Mouse (Mus musculus) intestine, embryonic 14.5 days (tissue): ENCODE data around the gene Mtfp1. TPM values are rescaled to one million over a fixed set of nuclear protein-coding genes. Genes with fewer than 3 reads are reported as not detected.
"Not testable (repeated sequence)": the region's sequence is repeated elsewhere in the genome, so short reads cannot be mapped to it uniquely, and the experiment has no call there.

Source experiments
- ATAC-seq: fragments of 200-750 bp; cut with Nextera tagmentation; replicated peaks from 2 replicates; pipeline ENCODE4 v1.8.0; 2017; ENCODE audit warnings: low read depth, moderate number of reproducible peaks, moderate TSS enrichment, moderate library complexity; ENCODE audit not compliant: low FRiP score, low TSS enrichment
- DNase-seq: peaks from one replicate; pipeline ENCODE4 v3.0.0-alpha.2; 2018; ENCODE audit warnings: low spot score
- H3K27ac ChIP-seq: fragments of 300-500 bp; sonication (generic); 2 replicates; pipeline ENCODE4 v1.5.1; 2014; ENCODE audit warnings: low read depth, mild to moderate bottlenecking, control low read depth
- H3K27me3 ChIP-seq: fragments of 300-500 bp; sonication (generic); replicated peaks from 2 replicates; pipeline ENCODE4 v1.6.1; 2014; ENCODE audit warnings: low read length, control low read depth; ENCODE audit not compliant: control insufficient read depth, insufficient read depth
- H3K36me3 ChIP-seq: fragments of 300-500 bp; sonication (generic); 2 replicates; pipeline ENCODE4 v1.6.1; 2014; ENCODE audit warnings: low read length, control low read depth; ENCODE audit not compliant: control insufficient read depth, insufficient read depth
- H3K4me1 ChIP-seq: fragments of 300-500 bp; sonication (generic); replicated peaks from 2 replicates; pipeline ENCODE4 v1.6.1; 2014; ENCODE audit warnings: low read length, control low read depth, mixed read lengths; ENCODE audit not compliant: control insufficient read depth, insufficient read depth
- H3K4me2 ChIP-seq: fragments of 300-500 bp; sonication (generic); 2 replicates; pipeline ENCODE4 v1.6.1; 2014; ENCODE audit warnings: low read length
- H3K4me3 ChIP-seq: fragments of 300-500 bp; sonication (generic); 2 replicates; pipeline ENCODE4 v1.5.1; 2014; ENCODE audit warnings: low read depth, low read length, control low read depth, mixed read lengths
- H3K9ac ChIP-seq: fragments of 300-500 bp; sonication (generic); 2 replicates; pipeline ENCODE4 v1.6.1; 2014; ENCODE audit warnings: mild to moderate bottlenecking, low read length
- H3K9me3 ChIP-seq: fragments of 300-500 bp; sonication (generic); 2 replicates; pipeline ENCODE4 v1.6.1; 2016; ENCODE audit warnings: low read length, control low read depth; ENCODE audit not compliant: control insufficient read depth
- WGBS: fragments of 180-500 bp; shearing (Covaris S2); extraction: QIAGEN DNeasy Blood & Tissue Kit; methylation state at CpG from one replicate; pipeline ENCODE4 v1.1.7; 2014; 5-methylcytosine and 5-hydroxymethylcytosine counted together
- polyA plus RNA-seq: library from polyadenylated mRNA; unstranded; fragments of >200 nt; fragmentation: Nextera tagmentation; extraction: Ambion mirVana; gene quantifications from 2 replicates; pipeline ENCODE4 v1.2.1, GENCODE M21; 2014

Gene Mtfp1
- polyA plus RNA-seq, 1 experiment from 2014 or later: 25.2 TPM

DNA sequence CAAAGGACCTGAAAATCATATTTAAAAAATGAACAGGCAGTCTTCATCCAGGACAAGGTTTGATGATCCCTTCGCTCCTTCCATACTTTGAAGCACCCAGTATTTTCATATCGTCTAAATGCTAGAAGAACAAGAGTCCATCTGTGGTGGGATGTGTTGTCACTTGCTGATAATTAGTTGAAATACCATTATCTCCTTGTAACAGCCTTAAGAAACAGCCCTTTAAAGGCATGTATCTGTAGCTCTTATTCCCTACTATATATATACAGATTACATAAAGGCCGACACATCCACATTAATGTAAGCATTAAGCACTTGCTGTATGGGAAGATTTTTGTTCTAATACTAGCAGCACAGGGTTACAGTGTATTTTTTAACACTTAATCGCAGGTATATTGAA lies 33.2 kb upstream of the Mtfp1 start:
- H3K4me2 ChIP-seq, H3K9me3 ChIP-seq, H3K4me3 ChIP-seq, H3K27ac ChIP-seq, H3K36me3 ChIP-seq, H3K9ac ChIP-seq, H3K27me3 ChIP-seq, ATAC-seq, H3K4me1 ChIP-seq, DNase-seq: not testable (repeated sequence)
- 88% methylated on average over 4 of the region's 4 CpGs for WGBS

DNA sequence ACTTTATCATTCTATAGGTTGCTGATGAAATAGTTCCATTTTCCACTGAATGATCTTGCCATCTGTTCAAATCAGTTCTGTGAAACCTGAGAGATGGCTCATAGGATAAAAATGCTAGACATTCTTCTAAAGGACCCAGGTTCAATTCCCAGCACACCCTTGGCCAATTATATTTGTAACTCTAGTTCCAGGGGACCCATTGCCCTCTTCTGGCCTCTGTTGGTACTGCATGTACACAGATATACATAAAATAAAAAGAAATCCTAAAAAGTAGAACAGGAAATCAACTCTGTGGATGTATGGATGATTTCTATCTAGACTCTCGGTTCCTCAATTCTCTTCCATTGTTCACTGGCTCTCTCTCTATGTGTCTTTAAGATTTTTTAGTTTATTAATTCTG lies 31.8 kb upstream of the Mtfp1 start:
- no peak for DNase-seq

DNA sequence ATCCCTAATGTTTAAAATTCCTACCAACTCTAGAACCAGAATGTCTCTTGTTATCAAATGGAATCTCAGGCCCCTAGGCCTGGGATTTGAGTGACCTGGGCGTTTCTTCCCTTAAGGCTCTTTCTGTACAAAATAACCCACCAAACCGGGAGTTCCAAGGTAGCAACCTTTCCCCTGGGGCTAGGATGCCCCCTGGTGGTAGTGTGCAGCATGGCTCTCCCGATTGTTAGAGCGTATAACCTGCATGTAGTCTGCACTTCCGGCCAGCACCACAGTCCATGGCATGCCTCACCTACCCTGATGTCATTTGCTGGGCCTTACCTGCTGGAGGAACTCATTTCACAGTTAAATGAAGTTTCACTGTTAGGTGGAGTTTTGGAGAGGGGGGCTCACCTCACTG lies 28.7 kb upstream of the Mtfp1 start:
- Histone ChIP-seq H3K4me1 (no peaks in the 10 kb centered on the region), H3K9ac (no peak overlapping the region), H3K4me2 (no peak overlapping the region), H3K4me3 (no peak overlapping the region), H3K27me3 (peaks cover 8% of the 10 kb centered on the region; the same call in 1 of the 2 replicates), H3K27ac (no peak overlapping the region), H3K36me3 (no peaks in the 10 kb centered on the region), H3K9me3 (0 out of 2 replicates have a peak, but pooled peaks cover 4% of the 10 kb centered on the region)
- DNase-seq: no peak
- WGBS: 74% methylated on average over 5 of the region's 5 CpGs
- no peak for ATAC-seq

More for the DNA sequence above, 31.8 kb upstream of the Mtfp1 start:
- Histone ChIP-seq H3K9me3 (0 out of 2 replicates have a peak, but pooled peaks cover 4% of the 10 kb centered on the region), H3K4me2 (no peak overlapping the region), H3K27ac (no peak overlapping the region), H3K27me3 (no peaks in the 10 kb centered on the region), H3K36me3 (no peaks in the 10 kb centered on the region), H3K4me1 (no peaks in the 10 kb centered on the region), H3K9ac (no peak overlapping the region), H3K4me3 (no peak overlapping the region)
- WGBS: 91% methylated on average over 1 of the region's 1 CpGs
- ATAC-seq: no peak

DNA sequence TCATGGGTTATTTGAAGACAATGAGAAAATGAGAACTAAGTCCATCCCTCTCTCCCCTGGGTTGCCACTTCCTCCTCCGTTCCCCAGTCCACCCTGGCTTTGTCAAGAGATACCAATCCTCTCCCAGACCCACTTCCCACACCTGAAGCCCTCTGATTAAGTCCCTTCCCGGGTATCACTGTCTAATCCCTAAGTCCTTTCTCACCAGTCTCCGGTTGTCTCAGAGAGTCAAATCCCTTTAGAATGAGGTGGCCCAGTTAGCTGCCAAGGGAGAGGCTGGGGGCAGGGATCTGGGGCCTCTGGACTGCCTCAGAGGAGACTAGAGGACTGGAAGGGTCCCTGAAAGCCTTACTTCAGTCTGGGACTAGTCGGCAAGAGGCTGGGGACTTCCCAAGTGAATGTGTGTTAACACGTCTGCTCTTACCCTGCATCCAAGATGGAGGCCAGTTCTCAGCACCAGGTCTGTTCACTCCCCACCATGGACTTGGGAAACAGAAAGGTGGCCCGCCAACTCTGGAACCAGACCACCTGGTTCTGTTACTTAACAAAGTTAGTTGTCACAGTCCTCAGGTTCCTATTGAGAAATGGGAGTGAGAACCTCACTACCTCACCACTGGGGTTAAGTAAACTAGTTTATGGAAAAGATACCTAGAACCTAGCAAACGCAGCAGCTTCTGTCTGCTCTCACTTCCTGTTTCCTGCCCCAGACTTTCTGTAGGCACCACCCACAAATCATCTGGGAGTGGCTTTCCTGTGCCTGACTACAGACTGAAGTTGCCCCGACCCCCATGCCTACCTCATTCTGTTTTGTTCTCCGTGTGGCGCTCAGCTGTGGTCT lies 27.7 kb upstream of the Mtfp1 start, which contains the start of gene Sec14l2:
Gene Sec14l2, minus strand, starts transcription at position 674 of the 838 bp plus-strand sequence.
- H3K36me3 ChIP-seq: no peaks in the 10 kb centered on the region
- H3K4me2 ChIP-seq: no peak within 1 kb of the TSS
- DNase-seq (no peak), ATAC-seq (no peak)
- H3K27me3 ChIP-seq: peaks cover 10% of the 10 kb centered on the region
- no peak within 1 kb of the TSS for H3K4me3 ChIP-seq
- peaks cover 4% of the 10 kb centered on the region for H3K4me1 ChIP-seq
- 77% methylated on average over 10 of the region's 10 CpGs for WGBS
- 0 out of 2 replicates have a peak, but pooled peaks cover 4% of the 10 kb centered on the region for H3K9me3 ChIP-seq
- no peak within 1 kb of the TSS for H3K9ac ChIP-seq
- no peak within 1 kb of the TSS for H3K27ac ChIP-seq

DNA sequence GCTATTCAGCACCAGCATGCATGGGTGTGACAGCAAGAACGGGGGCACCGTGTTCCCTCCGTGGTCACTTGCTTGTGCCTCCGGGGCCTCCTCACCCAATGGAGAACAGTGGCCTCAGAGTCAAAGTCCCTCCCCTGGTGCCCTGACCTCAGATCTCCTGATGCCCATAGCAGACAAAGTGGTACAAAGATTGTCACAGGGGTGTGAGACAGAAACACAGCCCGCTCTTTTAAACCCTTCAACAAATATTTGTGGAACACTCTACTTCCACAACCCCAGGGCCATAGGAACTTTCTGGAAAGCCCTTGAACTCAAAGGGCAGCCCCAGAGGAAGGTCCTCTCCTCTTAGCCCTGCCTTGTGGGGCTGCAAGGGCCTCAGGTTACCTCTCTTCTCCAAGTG lies 27.0 kb upstream of the Mtfp1 start:
- WGBS: 80% methylated on average over 5 of the region's 5 CpGs
- H3K4me2 ChIP-seq: no peak overlapping the region
- no peaks in the 10 kb centered on the region for H3K36me3 ChIP-seq

DNA sequence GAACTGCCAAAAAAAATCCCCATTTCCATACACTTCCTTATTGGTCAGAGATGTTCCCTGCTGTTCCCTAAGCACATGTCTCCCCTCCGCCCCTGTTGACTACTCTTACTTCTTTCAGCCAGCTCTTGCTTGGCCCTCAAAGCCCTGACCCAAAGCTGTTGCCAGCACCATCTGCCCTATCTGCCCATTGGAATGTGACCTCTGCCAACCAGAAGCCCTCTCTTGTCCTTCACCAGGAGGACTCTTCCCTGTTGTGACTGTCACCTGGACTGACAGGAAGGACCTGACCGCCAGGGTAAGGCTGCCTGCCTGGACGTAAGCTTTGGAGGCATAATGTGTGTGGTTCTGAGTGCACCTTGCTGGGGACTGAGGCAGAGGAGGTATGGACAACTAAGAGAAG lies 26.4 kb upstream of the Mtfp1 start:
- 70% methylated on average over 3 of the region's 3 CpGs for WGBS

More for the DNA sequence above, 27.0 kb upstream of the Mtfp1 start:
- ATAC-seq (no peak), DNase-seq (no peak)
- 0 out of 2 replicates have a peak, but pooled peaks cover 4% of the 10 kb centered on the region for H3K9me3 ChIP-seq
- no peak overlapping the region for H3K9ac ChIP-seq
- no peak overlapping the region for H3K27ac ChIP-seq
- H3K4me1 ChIP-seq: peaks cover 5% of the 10 kb centered on the region
- no peak overlapping the region for H3K4me3 ChIP-seq
- peaks cover 17% of the 10 kb centered on the region for H3K27me3 ChIP-seq

DNA sequence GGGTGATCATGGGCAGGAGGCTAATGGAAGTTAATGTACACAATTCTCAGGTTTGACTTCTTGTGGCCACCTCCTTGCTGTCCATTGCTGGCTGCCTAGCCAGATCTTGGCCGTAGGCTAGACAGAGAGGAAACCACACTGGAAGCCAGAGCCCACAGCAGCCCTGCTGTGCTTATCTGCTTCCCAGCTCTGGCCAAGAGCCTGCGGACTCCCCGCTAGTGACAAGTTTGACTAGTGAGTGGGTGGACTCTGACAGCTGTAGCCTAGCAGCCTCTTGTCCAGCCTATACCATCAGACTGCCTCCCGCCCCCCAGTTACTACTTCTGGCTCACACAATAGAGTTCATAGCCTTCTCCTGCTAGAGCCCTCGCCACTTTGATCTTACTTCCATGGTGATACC lies 24.4 kb upstream of the Mtfp1 start:
- no peak overlapping the region for H3K27ac ChIP-seq
- no peak for ATAC-seq
- H3K9me3 ChIP-seq: no peaks in the 10 kb centered on the region
- H3K4me3 ChIP-seq: no peak overlapping the region
- no peaks in the 10 kb centered on the region for H3K36me3 ChIP-seq
- H3K9ac ChIP-seq: no peak overlapping the region
- no peak for DNase-seq
- no peak overlapping the region for H3K4me2 ChIP-seq
- 89% methylated on average over 5 of the region's 5 CpGs for WGBS
- H3K4me1 ChIP-seq: peaks cover 5% of the 10 kb centered on the region
- H3K27me3 ChIP-seq: peaks cover 23% of the 10 kb centered on the region

More for the DNA sequence above, 26.4 kb upstream of the Mtfp1 start:
- H3K4me1 ChIP-seq: peaks cover 5% of the 10 kb centered on the region
- H3K4me3 ChIP-seq: no peak overlapping the region
- H3K27me3 ChIP-seq: peaks cover 23% of the 10 kb centered on the region
- H3K9me3 ChIP-seq: 0 out of 2 replicates have a peak, but pooled peaks cover 4% of the 10 kb centered on the region
- H3K9ac ChIP-seq: no peak overlapping the region
- no peak overlapping the region for H3K27ac ChIP-seq
- DNase-seq: no peak
- ATAC-seq: no peak
- H3K36me3 ChIP-seq: no peaks in the 10 kb centered on the region
- H3K4me2 ChIP-seq: no peak overlapping the region

DNA sequence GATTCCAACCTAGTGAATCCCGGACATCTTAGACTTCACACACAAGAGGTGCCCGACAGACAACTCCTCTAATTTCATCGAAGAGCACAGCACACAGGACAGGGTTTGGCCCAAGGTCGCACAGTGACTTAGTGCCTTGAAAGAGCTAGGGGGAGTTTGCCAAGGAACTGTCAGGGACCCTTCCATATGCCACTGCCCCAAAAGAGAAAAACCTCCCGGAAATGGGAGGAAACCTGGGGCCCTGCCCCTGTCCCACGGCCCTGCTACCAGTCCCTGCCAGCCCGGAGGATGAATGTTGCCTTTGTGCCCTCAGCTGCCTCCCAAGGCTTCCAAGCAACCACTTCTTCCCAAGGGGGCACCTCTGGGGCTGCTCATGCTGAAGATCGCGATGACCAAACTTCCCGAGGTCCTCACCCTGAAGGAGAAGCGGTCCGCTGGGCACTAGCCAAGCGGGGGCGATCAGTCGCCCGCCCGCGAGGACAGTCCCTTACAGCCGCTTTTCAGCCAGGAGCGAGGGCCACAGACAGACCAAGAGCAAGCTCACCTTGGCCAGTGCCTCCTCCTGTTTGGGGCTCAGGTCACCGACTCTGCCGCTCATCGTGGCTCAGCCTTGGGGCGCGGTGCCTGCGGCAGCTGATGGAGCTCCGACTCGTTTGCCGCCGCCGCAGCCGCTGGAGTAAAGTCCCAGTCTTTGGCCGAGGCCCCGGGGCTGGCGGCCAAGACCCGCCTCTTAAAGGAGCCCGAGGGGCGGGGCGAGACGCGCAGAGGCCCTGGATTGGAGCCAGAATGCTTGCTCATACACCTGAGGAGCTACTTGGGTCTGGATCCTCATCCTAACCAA lies 23.1 kb upstream of the Mtfp1 start:
- Histone ChIP-seq H3K9me3 (no peaks in the 10 kb centered on the region), H3K36me3 (no peaks in the 10 kb centered on the region), H3K4me1 (peaks cover 5% of the 10 kb centered on the region), H3K27me3 (peaks cover 23% of the 10 kb centered on the region), H3K9ac (peak overlapping the region; percentile 53), H3K4me3 (peak overlapping the region; percentile 56), H3K4me2 (peak overlapping the region; percentile 98), H3K27ac (no peak overlapping the region)
- 3% methylated on average over 41 of the region's 41 CpGs for WGBS
- DNase-seq: peak; percentile 84
- ATAC-seq: peak; percentile 75
